Mouse (Mus musculus): ENCODE measurements around the gene Zfp385a. TPM values are rescaled to one million over a fixed set of nuclear protein-coding genes. Genes with fewer than 3 reads are reported as not detected.
A peak's percentile ranks its signal among the peaks of the same experiment; 100 is the strongest.

Gene Zfp385a
- polyA plus RNA-seq, 1 experiment from 2014 or later = 20.5 TPM

DNA sequence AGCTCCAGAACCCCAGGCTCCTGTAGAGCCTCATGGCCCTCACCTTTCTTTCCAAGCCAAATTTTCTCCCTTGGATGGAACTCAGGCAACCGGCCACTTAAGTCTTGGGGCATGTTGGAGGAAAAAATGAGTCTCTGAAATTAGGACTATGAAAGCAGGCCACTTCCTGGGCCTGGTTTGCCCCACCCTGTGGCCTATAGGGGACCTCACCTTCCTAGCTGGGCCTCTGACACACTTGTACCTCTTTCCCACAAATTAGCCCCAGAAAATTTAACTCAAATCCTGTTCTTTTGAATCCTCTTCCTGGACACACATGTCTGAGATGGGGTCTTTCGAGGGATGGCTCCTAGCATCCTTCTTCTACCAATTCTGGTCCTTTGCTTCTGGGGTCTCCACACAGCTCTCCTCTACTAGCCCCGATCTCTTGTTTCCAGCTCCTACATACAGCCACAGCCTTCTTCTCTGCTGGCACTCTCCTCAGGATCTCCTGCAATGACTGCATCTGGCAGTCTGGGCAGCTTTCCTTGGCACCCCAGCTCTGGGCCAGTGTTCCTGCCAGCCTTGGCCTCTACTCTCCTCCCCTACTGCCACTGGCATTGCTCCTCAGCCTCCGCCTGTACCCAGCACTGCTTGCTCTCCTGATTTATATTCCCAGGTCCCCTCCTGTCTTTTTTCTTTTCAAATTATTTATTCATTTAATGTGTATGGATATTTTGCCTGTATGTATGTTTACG is 20.1 kb upstream of the Zfp385a start:
- Histone ChIP-seq H3K4me1 (peaks cover 13% of the 10 kb centered on the region; the same call in 1 of the 2 replicates), H3K27me3 (no peaks in the 10 kb centered on the region), H3K4me2 (replicated peaks) (no peak overlapping the region), H3K36me3 (0 out of 2 replicates have a peak, but pooled peaks cover 2% of the 10 kb centered on the region), H3K27ac (no peak overlapping the region), H3K4me3 (no peak overlapping the region), H3K9ac (no peak overlapping the region), H3K9me3 (replicated peaks) (no peaks in the 10 kb centered on the region)
- ATAC-seq (ENCODE audit: low FRiP score) = no peak
- WGBS = 93% methylated on average over 5 of the region's 5 CpGs

DNA sequence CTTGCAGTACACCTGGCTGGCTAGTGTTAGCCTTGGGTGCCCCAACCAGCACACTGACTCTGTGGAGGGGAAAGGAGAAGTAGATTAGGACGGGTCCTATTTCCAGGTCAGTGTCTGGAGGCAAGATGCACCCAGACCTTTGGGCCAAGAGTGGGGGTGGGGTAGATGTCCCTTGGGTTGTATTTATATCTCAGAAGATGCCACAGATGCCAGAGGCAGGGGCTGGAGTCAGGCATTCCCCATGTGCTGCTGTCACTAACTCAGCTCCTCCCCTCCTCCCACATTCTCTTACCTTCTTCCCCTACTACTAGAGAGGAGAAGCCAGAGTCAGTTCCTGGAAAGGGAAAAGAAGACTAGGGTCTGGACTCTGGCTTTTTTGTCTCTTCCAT is 19.2 kb upstream of the Zfp385a start:
- Histone ChIP-seq H3K9me3 (replicated peaks) (no peaks in the 10 kb centered on the region), H3K27me3 (no peaks in the 10 kb centered on the region), H3K9ac (no peak overlapping the region), H3K4me3 (no peak overlapping the region), H3K4me1 (0 out of 2 replicates have a peak, but pooled peaks cover 8% of the 10 kb centered on the region), H3K36me3 (0 out of 2 replicates have a peak, but pooled peaks cover 2% of the 10 kb centered on the region), H3K27ac (no peak overlapping the region; the same call in 1 of the 2 replicates), H3K4me2 (replicated peaks) (no peak overlapping the region)
- ATAC-seq (ENCODE audit: low FRiP score) = no peak
- WGBS = 72% methylated on average over 1 of the region's 1 CpGs

DNA sequence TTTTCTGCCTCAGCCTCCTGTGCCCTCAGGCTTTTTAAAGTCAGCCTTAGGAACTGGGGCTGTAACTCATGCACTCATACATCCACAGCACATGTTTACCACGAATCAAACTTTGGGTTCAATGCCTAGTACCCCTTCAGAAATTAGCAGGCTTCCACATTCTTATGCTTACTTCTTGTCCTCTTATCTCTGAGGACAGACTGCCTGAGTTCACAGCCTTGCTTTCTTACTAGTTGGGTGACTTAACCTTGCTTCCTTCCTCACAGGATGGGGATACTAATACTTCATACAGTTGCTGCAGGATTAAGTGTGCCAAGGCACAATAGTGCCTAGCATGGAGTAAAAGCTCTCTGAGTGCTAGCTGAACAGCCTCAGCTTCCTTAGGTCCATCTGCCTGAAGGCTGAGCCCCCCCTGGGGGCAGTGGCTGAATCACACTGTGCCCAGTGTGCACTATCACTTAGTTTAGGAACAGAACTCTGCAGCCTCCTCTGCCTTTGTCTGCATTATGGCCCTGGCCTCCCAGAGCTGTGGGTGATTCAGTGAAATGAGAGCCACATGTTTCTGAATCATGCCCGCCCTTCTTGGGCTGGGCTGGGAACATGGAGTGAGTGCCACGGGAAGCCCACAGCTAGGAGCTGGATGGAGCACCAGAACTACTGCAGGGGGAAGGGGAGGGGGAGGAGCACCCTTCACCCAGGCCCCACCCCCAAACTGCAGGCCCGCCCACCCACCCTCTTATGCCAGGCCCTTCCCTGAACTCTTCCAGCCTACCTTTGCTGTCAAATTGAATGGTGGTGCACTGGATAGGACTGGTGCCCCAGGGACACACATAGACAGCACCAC is 18.6 kb upstream of the Zfp385a start:
- Histone ChIP-seq H3K36me3 (0 out of 2 replicates have a peak, but pooled peaks cover 2% of the 10 kb centered on the region), H3K9ac (no peak overlapping the region), H3K4me3 (no peak overlapping the region), H3K4me1 (0 out of 2 replicates have a peak, but pooled peaks cover 8% of the 10 kb centered on the region), H3K27me3 (no peaks in the 10 kb centered on the region), H3K27ac (no peak overlapping the region), H3K9me3 (replicated peaks) (no peaks in the 10 kb centered on the region), H3K4me2 (replicated peaks) (no peak overlapping the region)
- peak; percentile 42 for ATAC-seq (ENCODE audit: low FRiP score)
- 33% methylated on average over 4 of the region's 4 CpGs for WGBS

DNA sequence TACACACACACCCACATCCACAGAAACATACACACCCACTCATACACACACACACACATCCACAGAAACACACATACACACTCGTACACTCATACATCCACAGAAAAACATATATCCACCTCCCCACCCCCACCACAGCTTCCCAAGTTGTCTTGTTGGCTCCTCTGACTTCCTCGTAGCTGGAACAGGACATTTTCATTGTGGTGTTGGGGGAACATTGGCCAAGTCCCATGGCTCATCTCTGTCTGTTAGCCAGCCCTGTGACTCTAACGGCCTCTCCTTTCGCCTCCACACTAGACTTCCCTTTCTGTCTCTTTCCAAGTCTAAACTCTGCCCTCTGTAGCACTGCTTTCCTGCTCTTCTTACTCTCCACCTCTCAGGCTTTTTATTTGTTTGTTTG is 17.9 kb upstream of the Zfp385a start:
- Histone ChIP-seq H3K36me3 (0 out of 2 replicates have a peak, but pooled peaks cover 2% of the 10 kb centered on the region), H3K4me2 (replicated peaks) (no peak overlapping the region), H3K27ac (no peak overlapping the region), H3K4me1 (0 out of 2 replicates have a peak, but pooled peaks cover 8% of the 10 kb centered on the region), H3K9ac (no peak overlapping the region), H3K27me3 (no peaks in the 10 kb centered on the region), H3K9me3 (replicated peaks) (no peaks in the 10 kb centered on the region), H3K4me3 (no peak overlapping the region)
- ATAC-seq (ENCODE audit: low FRiP score) = no peak
- 86% methylated on average over 4 of the region's 4 CpGs for WGBS

- Histone ChIP-seq H3K4me1 (0 out of 2 replicates have a peak, but pooled peaks cover 8% of the 10 kb centered on the region), H3K27ac (no peak overlapping the region), H3K27me3 (no peaks in the 10 kb centered on the region), H3K36me3 (0 out of 2 replicates have a peak, but pooled peaks cover 8% of the 10 kb centered on the region), H3K4me3 (no peak overlapping the region), H3K9me3 (replicated peaks) (no peaks in the 10 kb centered on the region), H3K4me2 (replicated peaks) (no peak overlapping the region), H3K9ac (no peak overlapping the region)
- 81% methylated on average over 4 of the region's 4 CpGs for WGBS
- ATAC-seq (ENCODE audit: low FRiP score) = no peak
These were observed 16.2 kb upstream of the Zfp385a start for GRCm38 (mm10) chr15:103356130-103356529.

- H3K4me1 ChIP-seq = 0 out of 2 replicates have a peak, but pooled peaks cover 8% of the 10 kb centered on the region
- H3K27me3 ChIP-seq = no peaks in the 10 kb centered on the region
- no peak overlapping the region for H3K4me3 ChIP-seq
- peaks cover 14% of the 10 kb centered on the region; the same call in 1 of the 2 replicates for H3K36me3 ChIP-seq
- H3K9me3 ChIP-seq (replicated peaks) = no peaks in the 10 kb centered on the region
- WGBS = 90% methylated on average over 4 of the region's 4 CpGs
- H3K4me2 ChIP-seq (replicated peaks) = no peak overlapping the region
- no peak overlapping the region for H3K27ac ChIP-seq
- ATAC-seq (ENCODE audit: low FRiP score) = no peak
- H3K9ac ChIP-seq = no peak overlapping the region
These were observed 15.5 kb upstream of the Zfp385a start for GRCm38 (mm10) chr15:103355420-103355819.

DNA sequence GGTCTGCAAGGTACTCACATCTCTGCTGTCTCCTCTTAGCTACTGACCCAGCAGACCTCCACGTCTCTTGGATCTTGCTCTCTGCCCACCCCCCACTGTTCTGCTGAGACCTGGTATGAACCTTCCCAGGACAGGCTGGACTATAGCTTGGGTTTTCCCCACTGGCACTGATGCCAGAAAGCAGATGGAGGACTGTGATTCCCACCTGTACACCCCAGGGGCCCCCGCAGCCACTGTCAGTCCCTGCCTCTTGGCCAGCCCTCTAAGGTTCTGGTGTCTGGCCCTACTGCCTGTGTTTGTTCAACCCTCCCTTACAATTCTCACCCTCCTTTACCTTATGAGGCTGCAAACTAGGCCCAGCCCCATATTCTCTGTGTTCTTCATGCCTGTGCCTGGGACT is 14.8 kb upstream of the Zfp385a start:
- H3K27me3 ChIP-seq = no peaks in the 10 kb centered on the region
- 94% methylated on average over 2 of the region's 2 CpGs for WGBS
- peaks cover 14% of the 10 kb centered on the region; the same call in 1 of the 2 replicates for H3K36me3 ChIP-seq
- ATAC-seq (ENCODE audit: low FRiP score) = no peak
- no peak overlapping the region for H3K4me2 ChIP-seq (replicated peaks)
- no peak overlapping the region for H3K27ac ChIP-seq
- 0 out of 2 replicates have a peak, but pooled peaks cover 8% of the 10 kb centered on the region for H3K4me1 ChIP-seq
- H3K9ac ChIP-seq = no peak overlapping the region
- H3K9me3 ChIP-seq (replicated peaks) = no peaks in the 10 kb centered on the region
- H3K4me3 ChIP-seq = no peak overlapping the region

- no peak overlapping the region for H3K27ac ChIP-seq
- H3K36me3 ChIP-seq = peaks cover 21% of the 10 kb centered on the region; the same call in 1 of the 2 replicates
- 91% methylated on average over 11 of the region's 11 CpGs for WGBS
- H3K4me3 ChIP-seq = no peak overlapping the region
- no peaks in the 10 kb centered on the region for H3K9me3 ChIP-seq (replicated peaks)
- 0 out of 2 replicates have a peak, but pooled peaks cover under 1% of the 10 kb centered on the region for H3K4me1 ChIP-seq
- no peak for ATAC-seq (ENCODE audit: low FRiP score)
- no peak overlapping the region for H3K9ac ChIP-seq
- no peaks in the 10 kb centered on the region for H3K27me3 ChIP-seq
- no peak overlapping the region for H3K4me2 ChIP-seq (replicated peaks)
These were observed 13.8 kb upstream of the Zfp385a start for GRCm38 (mm10) chr15:103353511-103354256.

- no peaks in the 10 kb centered on the region for H3K4me1 ChIP-seq
These were observed 13.0 kb upstream of the Zfp385a start for GRCm38 (mm10) chr15:103352856-103353255.

GRCm38 (mm10) chr15:103347275-103347684 is 7.4 kb upstream of the Zfp385a start:
- Histone ChIP-seq H3K36me3 (peaks cover 27% of the 10 kb centered on the region), H3K4me2 (replicated peaks) (no peak overlapping the region), H3K9ac (no peak overlapping the region), H3K9me3 (replicated peaks) (no peaks in the 10 kb centered on the region), H3K27ac (no peak overlapping the region), H3K27me3 (no peaks in the 10 kb centered on the region), H3K4me1 (no peaks in the 10 kb centered on the region), H3K4me3 (no peak overlapping the region)
- ATAC-seq (ENCODE audit: low FRiP score) = no peak
- 0% methylated on average over 2 of the region's 2 CpGs for WGBS

More at GRCm38 (mm10) chr15:103352856-103353255, 13.0 kb upstream of the Zfp385a start:
- H3K27ac ChIP-seq = no peak overlapping the region
- no peaks in the 10 kb centered on the region for H3K9me3 ChIP-seq (replicated peaks)
- ATAC-seq (ENCODE audit: low FRiP score) = peak; percentile 24; the same call in 1 of the 2 replicates
- 37% methylated on average over 4 of the region's 4 CpGs for WGBS
- H3K36me3 ChIP-seq = peaks cover 22% of the 10 kb centered on the region; the same call in 1 of the 2 replicates
- no peaks in the 10 kb centered on the region for H3K27me3 ChIP-seq
- H3K4me2 ChIP-seq (replicated peaks) = no peak overlapping the region
- no peak overlapping the region for H3K9ac ChIP-seq
- H3K4me3 ChIP-seq = no peak overlapping the region

DNA sequence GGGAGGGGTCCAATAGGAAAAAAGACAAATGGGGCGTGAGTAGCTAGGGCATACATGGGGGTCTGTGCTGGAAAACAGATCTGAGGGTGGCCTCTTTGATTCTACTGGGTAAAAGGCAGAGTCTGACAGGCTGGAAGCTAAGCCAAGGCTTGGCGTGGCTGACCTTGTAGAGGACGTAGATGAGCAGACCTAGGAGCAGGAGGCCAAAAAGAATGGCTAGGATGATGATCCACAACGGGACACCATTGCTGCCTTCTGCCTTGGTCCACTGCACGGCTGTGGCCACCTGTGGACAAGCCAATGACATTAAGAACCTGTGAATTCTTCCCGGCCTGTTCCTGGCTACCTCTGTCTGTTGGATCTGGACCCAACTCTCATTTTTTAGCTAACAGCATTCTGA is 5.9 kb upstream of the Zfp385a start:
- no peak for ATAC-seq (ENCODE audit: low FRiP score)

More for the DNA sequence above, 5.9 kb upstream of the Zfp385a start:
- Histone ChIP-seq H3K4me1 (peaks cover 11% of the 10 kb centered on the region), H3K4me2 (replicated peaks) (no peak overlapping the region), H3K27ac (no peak overlapping the region), H3K4me3 (no peak overlapping the region), H3K36me3 (peaks cover 19% of the 10 kb centered on the region), H3K9me3 (replicated peaks) (no peaks in the 10 kb centered on the region), H3K27me3 (peaks cover 13% of the 10 kb centered on the region), H3K9ac (no peak overlapping the region)
- WGBS = 88% methylated on average over 6 of the region's 6 CpGs

Measured in hindbrain, embryonic 12.5 days (tissue).